Mouse (Mus musculus): Measurements from ENCODE around the gene Adamts18. TPM values are rescaled to one million over a fixed set of nuclear protein-coding genes. Genes with fewer than 3 reads are reported as not detected.

Gene Adamts18
- polyA plus RNA-seq, 1 experiment from 2014 or later: 1.5 TPM

GRCm38 (mm10) chr8:113721459-113721858 is 127.1 kb downstream of the Adamts18 start:
- H3K4me1 ChIP-seq: no peaks in the 10 kb centered on the region
- H3K27ac ChIP-seq: no peak overlapping the region
- H3K9me3 ChIP-seq: no peaks in the 10 kb centered on the region
- no peak overlapping the region for H3K4me2 ChIP-seq (replicated peaks)
- H3K36me3 ChIP-seq: no peaks in the 10 kb centered on the region
- H3K4me3 ChIP-seq: no peak overlapping the region
- ATAC-seq (ENCODE audit: low FRiP score, low read depth): no peak
- no peak overlapping the region for H3K9ac ChIP-seq
- 60% methylated on average over 13 of the region's 13 CpGs for WGBS
- H3K27me3 ChIP-seq (replicated peaks): no peaks in the 10 kb centered on the region

DNA sequence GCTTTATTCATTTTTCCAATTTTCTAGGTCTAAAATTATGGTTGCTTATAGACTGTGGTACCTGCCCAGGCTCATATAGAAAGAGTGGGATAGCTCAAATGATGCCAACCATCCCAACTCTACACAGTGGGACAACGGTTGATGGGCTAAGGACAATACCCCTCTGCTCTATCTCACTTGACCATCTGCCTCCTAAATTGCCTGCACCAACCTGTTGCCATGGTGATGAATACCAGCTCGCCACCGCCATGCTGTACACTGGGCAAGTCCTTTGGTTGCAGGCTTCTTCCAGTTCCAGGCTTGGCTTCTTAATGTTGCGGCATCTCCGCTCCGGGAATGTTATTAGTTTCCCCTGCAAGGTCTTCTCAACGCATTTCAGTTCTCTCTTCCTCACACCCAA is 143.6 kb downstream of the Adamts18 start:
- Histone ChIP-seq H3K27me3 (replicated peaks) (no peaks in the 10 kb centered on the region), H3K36me3 (no peaks in the 10 kb centered on the region), H3K4me1 (0 out of 2 replicates have a peak, but pooled peaks cover 3% of the 10 kb centered on the region), H3K4me3 (no peak overlapping the region), H3K9me3 (no peaks in the 10 kb centered on the region), H3K27ac (no peak overlapping the region), H3K9ac (no peak overlapping the region), H3K4me2 (replicated peaks) (no peak overlapping the region)
- peak; percentile 33; the same call in 1 of the 2 replicates for ATAC-seq (ENCODE audit: low FRiP score, low read depth)
- 51% methylated on average over 7 of the region's 7 CpGs for WGBS

GRCm38 (mm10) chr8:113691622-113692343 is 156.8 kb downstream of the Adamts18 start:
- Histone ChIP-seq H3K27me3 (replicated peaks) (no peaks in the 10 kb centered on the region), H3K9ac (no peak overlapping the region), H3K4me3 (no peak overlapping the region), H3K27ac (no peak overlapping the region), H3K4me2 (replicated peaks) (no peak overlapping the region), H3K9me3 (no peaks in the 10 kb centered on the region), H3K36me3 (no peaks in the 10 kb centered on the region), H3K4me1 (peaks cover 9% of the 10 kb centered on the region; the same call in 1 of the 2 replicates)
- ATAC-seq (ENCODE audit: low FRiP score, low read depth): peak; percentile 50; the same call in 1 of the 2 replicates
- WGBS: 52% methylated on average over 14 of the region's 14 CpGs

DNA sequence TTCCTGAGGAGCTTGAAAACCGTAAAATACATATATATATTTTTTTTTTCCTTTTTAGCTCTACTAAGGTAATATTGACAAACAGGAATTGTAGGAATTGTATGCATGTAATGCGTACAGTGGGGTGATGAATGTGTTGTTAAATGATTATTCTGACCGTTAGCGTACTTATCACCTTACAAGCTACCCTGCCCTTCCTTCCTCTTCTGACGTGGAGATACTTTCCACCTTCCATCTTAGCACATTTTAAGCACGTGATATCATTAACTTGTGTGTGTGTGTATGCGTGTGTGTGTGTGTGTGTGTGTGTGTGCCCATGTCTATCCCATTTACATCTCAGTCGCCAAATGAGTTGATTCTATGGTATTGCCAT is 160.0 kb downstream of the Adamts18 start:
- Histone ChIP-seq H3K9ac (no peak overlapping the region), H3K4me1 (peaks cover 9% of the 10 kb centered on the region; the same call in 1 of the 2 replicates), H3K9me3 (no peaks in the 10 kb centered on the region), H3K4me2 (replicated peaks) (no peak overlapping the region), H3K4me3 (no peak overlapping the region), H3K27ac (no peak overlapping the region), H3K36me3 (no peaks in the 10 kb centered on the region), H3K27me3 (replicated peaks) (no peaks in the 10 kb centered on the region)
- 86% methylated on average over 8 of the region's 8 CpGs for WGBS
- no peak for ATAC-seq (ENCODE audit: low FRiP score, low read depth)

- Histone ChIP-seq H3K9ac (no peak overlapping the region), H3K4me2 (replicated peaks) (no peak overlapping the region)
- 64% methylated on average over 17 of the region's 17 CpGs for WGBS
These were observed 160.5 kb downstream of the Adamts18 start for GRCm38 (mm10) chr8:113687889-113688542.

GRCm38 (mm10) chr8:113679361-113679760 is 169.2 kb downstream of the Adamts18 start:
- WGBS: 87% methylated on average over 3 of the region's 3 CpGs
- no peak overlapping the region for H3K27ac ChIP-seq
- no peaks in the 10 kb centered on the region for H3K36me3 ChIP-seq
- H3K4me2 ChIP-seq (replicated peaks): no peak overlapping the region
- no peak overlapping the region for H3K9ac ChIP-seq
- H3K9me3 ChIP-seq: no peaks in the 10 kb centered on the region
- no peak overlapping the region for H3K4me3 ChIP-seq
- H3K27me3 ChIP-seq (replicated peaks): no peaks in the 10 kb centered on the region
- H3K4me1 ChIP-seq: no peaks in the 10 kb centered on the region
- no peak for ATAC-seq (ENCODE audit: low FRiP score, low read depth)

More at GRCm38 (mm10) chr8:113687889-113688542, 160.5 kb downstream of the Adamts18 start:
- peaks cover 9% of the 10 kb centered on the region; the same call in 1 of the 2 replicates for H3K4me1 ChIP-seq
- H3K27ac ChIP-seq: no peak overlapping the region
- H3K9me3 ChIP-seq: no peaks in the 10 kb centered on the region
- H3K27me3 ChIP-seq (replicated peaks): no peaks in the 10 kb centered on the region
- 0 out of 2 replicates have a peak, but pooled peaks have one; percentile 17 for ATAC-seq (ENCODE audit: low FRiP score, low read depth)
- H3K4me3 ChIP-seq: no peak overlapping the region
- no peaks in the 10 kb centered on the region for H3K36me3 ChIP-seq

DNA sequence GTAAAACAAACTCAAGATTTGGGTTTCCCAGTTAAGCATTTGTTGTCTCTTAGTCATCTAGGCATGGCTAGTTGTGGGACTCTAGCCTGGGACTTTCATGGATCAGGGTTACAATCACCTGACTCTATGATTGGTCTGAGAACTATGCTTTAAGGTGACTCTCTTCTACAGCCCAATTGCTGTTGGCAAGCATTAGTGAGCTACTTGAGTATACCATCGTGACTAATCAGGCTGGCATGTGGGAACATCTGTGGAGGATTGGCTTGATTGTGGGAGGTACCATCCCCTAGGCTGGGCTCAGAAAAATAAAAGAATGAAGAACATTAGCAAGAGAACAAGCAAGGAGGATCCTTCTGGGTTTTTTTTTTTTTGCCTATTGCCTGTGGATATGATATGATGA is 171.7 kb downstream of the Adamts18 start:
- Histone ChIP-seq H3K9me3 (no peaks in the 10 kb centered on the region), H3K36me3 (no peaks in the 10 kb centered on the region), H3K9ac (no peak overlapping the region), H3K4me2 (replicated peaks) (no peak overlapping the region), H3K4me3 (no peak overlapping the region), H3K4me1 (no peaks in the 10 kb centered on the region), H3K27ac (no peak overlapping the region), H3K27me3 (replicated peaks) (no peaks in the 10 kb centered on the region)
- 96% methylated on average over 1 of the region's 1 CpGs for WGBS
- no peak for ATAC-seq (ENCODE audit: low FRiP score, low read depth)

- WGBS: 83% methylated on average over 2 of the region's 2 CpGs
These were observed 173.3 kb downstream of the Adamts18 start for GRCm38 (mm10) chr8:113675281-113675680.

DNA sequence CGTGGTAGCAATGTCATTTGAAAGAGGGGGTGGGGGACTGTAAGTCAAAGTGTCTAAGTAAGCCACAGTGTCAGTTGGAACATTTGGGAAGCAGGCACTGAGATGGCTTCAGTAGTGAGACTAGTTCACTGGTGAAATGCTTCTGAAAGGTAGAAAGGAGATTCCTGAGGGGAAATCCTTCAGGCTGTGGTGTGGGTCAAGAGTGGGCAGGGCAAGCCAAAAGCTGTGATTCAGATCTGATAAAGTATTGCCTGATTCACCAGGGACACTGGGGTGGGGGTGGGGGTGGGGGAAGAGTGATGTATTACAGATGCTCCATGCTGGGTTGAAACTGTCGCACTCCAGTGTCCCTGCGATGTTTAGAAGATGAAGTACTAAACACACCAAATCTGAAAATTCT is 173.9 kb downstream of the Adamts18 start:
- H3K27me3 ChIP-seq (replicated peaks): no peaks in the 10 kb centered on the region
- H3K4me1 ChIP-seq: no peaks in the 10 kb centered on the region
- H3K9ac ChIP-seq: no peak overlapping the region
- H3K4me3 ChIP-seq: no peak overlapping the region
- WGBS: 77% methylated on average over 3 of the region's 3 CpGs
- H3K9me3 ChIP-seq: no peaks in the 10 kb centered on the region
- no peaks in the 10 kb centered on the region for H3K36me3 ChIP-seq
- H3K27ac ChIP-seq: no peak overlapping the region
- no peak for ATAC-seq (ENCODE audit: low FRiP score, low read depth)
- no peak overlapping the region for H3K4me2 ChIP-seq (replicated peaks)

More at GRCm38 (mm10) chr8:113675281-113675680, 173.3 kb downstream of the Adamts18 start:
- H3K36me3 ChIP-seq: no peaks in the 10 kb centered on the region
- H3K4me2 ChIP-seq (replicated peaks): no peak overlapping the region
- no peaks in the 10 kb centered on the region for H3K9me3 ChIP-seq
- no peak overlapping the region for H3K27ac ChIP-seq
- H3K4me3 ChIP-seq: no peak overlapping the region
- no peak overlapping the region for H3K9ac ChIP-seq
- H3K27me3 ChIP-seq (replicated peaks): no peaks in the 10 kb centered on the region
- H3K4me1 ChIP-seq: no peaks in the 10 kb centered on the region
- no peak for ATAC-seq (ENCODE audit: low FRiP score, low read depth)

DNA sequence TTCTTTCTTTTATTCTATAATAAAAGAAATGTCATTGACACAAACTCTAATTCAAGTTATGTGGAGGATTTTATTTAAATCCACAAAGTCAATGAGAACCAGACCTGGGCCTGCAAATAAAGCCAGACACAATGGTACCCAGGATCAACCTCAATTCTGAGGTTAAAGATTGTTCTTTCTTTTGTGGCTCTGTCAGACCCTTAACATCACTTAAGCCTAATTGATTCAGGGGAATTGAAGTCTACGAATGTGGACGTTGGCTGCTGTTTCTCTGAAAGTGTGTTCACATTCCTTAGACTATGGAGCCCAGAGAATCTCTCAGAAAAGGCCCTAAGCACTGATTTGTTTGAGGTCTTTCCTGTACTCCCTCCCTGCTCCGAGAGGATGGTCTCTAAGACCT is 175.2 kb downstream of the Adamts18 start:
- Histone ChIP-seq H3K27ac (no peak overlapping the region), H3K27me3 (replicated peaks) (no peaks in the 10 kb centered on the region), H3K4me3 (no peak overlapping the region), H3K36me3 (no peaks in the 10 kb centered on the region), H3K4me1 (no peaks in the 10 kb centered on the region), H3K9ac (no peak overlapping the region), H3K9me3 (no peaks in the 10 kb centered on the region), H3K4me2 (replicated peaks) (no peak overlapping the region)
- no peak for ATAC-seq (ENCODE audit: low FRiP score, low read depth)
- WGBS: 44% methylated on average over 3 of the region's 3 CpGs

DNA sequence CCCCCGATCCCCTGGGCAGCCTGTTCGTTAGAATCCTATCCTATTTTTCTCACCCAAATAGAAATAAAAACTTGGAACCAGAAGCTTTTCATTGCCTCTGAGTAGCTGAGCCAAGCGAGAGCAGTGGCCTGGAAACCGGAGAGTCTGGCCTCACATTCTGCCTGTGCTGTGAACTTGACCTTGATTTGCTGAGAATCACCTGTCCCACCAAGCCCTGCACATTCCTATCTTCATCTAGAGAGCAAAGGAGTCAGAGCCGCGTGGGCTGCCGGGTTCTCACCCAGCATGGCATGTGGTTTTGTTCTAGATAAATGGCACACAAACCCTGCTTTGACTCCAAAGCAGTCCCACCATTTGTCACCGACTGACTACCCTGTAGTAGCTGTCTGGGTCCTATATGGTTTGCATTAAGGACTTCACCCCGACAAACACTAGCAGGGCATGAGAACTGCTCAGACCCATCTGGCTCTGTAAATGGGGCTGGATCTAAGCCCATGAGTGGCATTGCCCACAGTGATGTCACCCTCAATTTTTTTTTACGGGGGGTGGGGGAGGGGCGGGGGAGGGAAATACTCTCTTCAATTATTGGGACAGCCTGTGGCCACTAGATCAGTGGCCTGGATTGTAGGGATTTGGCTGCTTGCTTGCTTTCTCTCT is 175.8 kb downstream of the Adamts18 start:
- Histone ChIP-seq H3K9me3 (no peaks in the 10 kb centered on the region), H3K4me3 (no peak overlapping the region), H3K4me1 (no peaks in the 10 kb centered on the region), H3K27me3 (replicated peaks) (no peaks in the 10 kb centered on the region), H3K36me3 (no peaks in the 10 kb centered on the region), H3K4me2 (replicated peaks) (no peak overlapping the region), H3K9ac (no peak overlapping the region), H3K27ac (no peak overlapping the region)
- no peak for ATAC-seq (ENCODE audit: low FRiP score, low read depth)
- WGBS: 85% methylated on average over 11 of the region's 11 CpGs

DNA sequence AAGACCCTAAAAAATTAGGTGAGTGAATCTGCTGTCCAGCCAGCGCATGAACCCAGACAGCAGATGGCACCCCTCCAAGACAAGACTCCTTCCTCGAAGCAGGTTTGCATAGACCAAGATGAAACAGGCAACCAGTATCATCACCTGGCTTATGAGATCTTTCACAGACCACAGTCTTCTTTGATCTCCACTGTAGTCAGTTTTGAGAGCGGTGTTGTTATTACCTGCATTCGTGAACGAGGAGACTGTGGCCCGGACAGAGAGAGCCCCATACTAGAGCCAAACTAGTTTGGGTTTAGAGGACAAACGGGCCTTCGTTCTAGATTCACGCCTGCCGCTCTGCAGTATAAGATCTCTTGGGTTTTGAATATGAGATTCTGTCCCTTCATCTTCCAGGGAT is 178.6 kb downstream of the Adamts18 start:
- 93% methylated on average over 10 of the region's 10 CpGs for WGBS
- no peak for ATAC-seq (ENCODE audit: low FRiP score, low read depth)
- no peaks in the 10 kb centered on the region for H3K9me3 ChIP-seq

More for the DNA sequence above, 178.6 kb downstream of the Adamts18 start:
- Histone ChIP-seq H3K27ac (no peak overlapping the region), H3K4me3 (no peak overlapping the region), H3K36me3 (no peaks in the 10 kb centered on the region), H3K4me2 (replicated peaks) (no peak overlapping the region), H3K9ac (no peak overlapping the region), H3K4me1 (peaks cover 5% of the 10 kb centered on the region; the same call in 1 of the 2 replicates), H3K27me3 (replicated peaks) (no peaks in the 10 kb centered on the region)

All from neural tube, embryonic 12.5 days (tissue).